In the genomic region with DNA sequence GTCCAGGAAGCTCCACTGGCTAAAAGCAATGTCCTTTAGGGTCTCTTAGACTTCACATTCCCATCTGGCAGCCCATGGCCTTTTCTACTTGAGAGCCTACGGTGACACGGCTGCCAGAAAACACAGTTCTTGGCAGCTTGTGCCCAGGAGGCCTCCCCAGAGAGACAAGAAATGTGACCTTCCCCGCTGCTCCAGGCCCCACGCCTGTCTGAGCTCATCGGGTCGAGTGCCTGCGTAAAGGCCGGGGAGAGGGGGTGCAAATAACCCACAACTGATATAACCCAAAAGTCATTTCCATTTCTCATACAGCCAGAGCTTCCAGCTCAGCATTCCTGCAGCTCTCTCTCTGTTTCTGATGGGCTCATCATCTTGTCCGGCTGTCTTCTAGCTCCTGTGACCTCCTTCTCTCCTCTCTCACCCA, we compare ENCODE assay signal across 8 mouse cellular contexts. TPM values are rescaled to one million over a fixed set of nuclear protein-coding genes. Genes with fewer than 3 reads are reported as not detected.
A peak's percentile ranks its signal among the peaks of the same experiment; 100 is the strongest.
DNase-seq lines count a peak whose midpoint lies in the region; ATAC-seq and TF ChIP-seq lines count a peak whose summit lies in the region.

No protein-coding gene starts in this region.

- TF ChIP-seq POLR2A in cerebellum, adult 2 months (IDR thresholded peaks at IDR 0.05; ENCODE audit: borderline replicate concordance, insufficient read depth, low read length), result no peak

- H3K27ac ChIP-seq in cerebellum, adult 2 months (ENCODE audit: insufficient read depth, low read length), result peak overlapping the region; percentile 26

- no peak for ATAC-seq in CD4-positive, CD25-positive, alpha-beta regulatory T cell, adult 4 months

- TF ChIP-seq CTCF in cerebellum, adult 2 months (IDR thresholded peaks at IDR 0.05; ENCODE audit: borderline replicate concordance, insufficient read depth, low read depth, low read length), result no peak

- peak; percentile 44 to 51 for DNase-seq in cerebellum, adult 2 months
- DNase-seq in cerebellum, adult 8-10 months, result no peak
- peak; percentile 36 for DNase-seq in urinary bladder, postnatal 25 days (ENCODE audit: low spot score)
- no peak for DNase-seq in urinary bladder, postnatal 10 days (ENCODE audit: low spot score)
- DNase-seq in heart, postnatal 4 days, result peak; percentile 81
- no peak for DNase-seq in thymus, postnatal 36 days
- no peak for DNase-seq in lung, postnatal 10 days

- no peaks in the 10 kb centered on the region for H3K27me3 ChIP-seq in cerebellum, adult 2 months (ENCODE audit: control insufficient read depth, insufficient read depth, low read length)

- H3K4me1 ChIP-seq in cerebellum, adult 2 months (ENCODE audit: control insufficient read depth, insufficient read depth, low read length), result peaks cover 31% of the 10 kb centered on the region

- WGBS in cerebellum, adult 2 months, result 18% methylated on average over 9 of the region's 9 CpGs

- no peak overlapping the region for H3K4me3 ChIP-seq in cerebellum, adult 2 months (replicated peaks; ENCODE audit: insufficient read depth, low read depth, low read length)

RNA-seq across cellular contexts. Expression of a gene that starts 13.8 kb away (rescaled TPM):
- polyA plus RNA-seq in cerebellum, adult 2 months (2012; rRNA removed), result 0.76 and 1.4 TPM in 2 replicates
- 1 to 10 TPM; 3.6 to 4.0 TPM for total RNA-seq in heart, postnatal 4 days (2021)
- polyA plus RNA-seq in CD4-positive, CD25-positive, alpha-beta regulatory T cell, adult 4 months (2017; shearing (Covaris generic)), result not detected

RNA-seq across cellular contexts. Expression of a gene that starts 20.1 kb away (rescaled TPM):
- 316 and 330 TPM in 2 replicates for polyA plus RNA-seq in cerebellum, adult 2 months (2012; rRNA removed)
- 100 to 1,000 TPM; 256 to 274 TPM for total RNA-seq in heart, postnatal 4 days (2021)
- 100 to 1,000 TPM; 110 to 129 TPM for polyA plus RNA-seq in CD4-positive, CD25-positive, alpha-beta regulatory T cell, adult 4 months (2017; shearing (Covaris generic))

RNA-seq across cellular contexts. Expression of a gene that starts 50.5 kb away (rescaled TPM):
- 76.4 and 76.5 TPM in 2 replicates for polyA plus RNA-seq in cerebellum, adult 2 months (2012; rRNA removed)
- total RNA-seq in heart, postnatal 4 days (2021), result 10 to 100 TPM; 35.3 to 36.4 TPM
- polyA plus RNA-seq in CD4-positive, CD25-positive, alpha-beta regulatory T cell, adult 4 months (2017; shearing (Covaris generic)), result 10 to 100 TPM; 10.7 to 11.4 TPM

Comparison
In these comparisons a context has a peak if more than half of its experiments do, and no peak if none do; other contexts are left out.
1. DNase-seq: peak in cerebellum, adult 2 months (2 of 2), urinary bladder, postnatal 25 days (single experiment) and heart, postnatal 4 days (single experiment); none in cerebellum, adult 8-10 months (single experiment), urinary bladder, postnatal 10 days (single experiment), thymus, postnatal 36 days (0 of 2) and lung, postnatal 10 days (single experiment).